Mouse (Mus musculus) embryonic facial prominence, embryonic 11.5 days (tissue): ENCODE measurements around the gene Smim8. TPM values are rescaled to one million over a fixed set of nuclear protein-coding genes. Genes with fewer than 3 reads are reported as not detected.
"Not testable (repeated sequence)": the region's sequence is repeated elsewhere in the genome, so short reads cannot be mapped to it uniquely, and the experiment has no call there.

ENCODE experiments used
- ATAC-seq: fragments of 200-750 bp; cut with Nextera tagmentation; replicated peaks from 2 replicates; pipeline ENCODE4 v1.8.0; 2017; ENCODE audit warnings: low read depth; ENCODE audit not compliant: insufficient number of reproducible peaks, low FRiP score, low TSS enrichment
- DNase-seq: peaks from one replicate; pipeline ENCODE4 v3.0.0-alpha.2; 2015; ENCODE audit warnings: low spot score
- H3K27ac ChIP-seq: fragments of 300-500 bp; sonication (generic); replicated peaks from 2 replicates; pipeline ENCODE4 v1.5.1; 2014; ENCODE audit warnings: mild to moderate bottlenecking, low read depth, low read length, control low read depth
- H3K27me3 ChIP-seq: fragments of 300-500 bp; sonication (generic); 2 replicates; pipeline ENCODE4 v1.6.1; 2014; ENCODE audit warnings: mild to moderate bottlenecking, low read length, moderate library complexity, mixed read lengths; ENCODE audit not compliant: control insufficient read depth, insufficient read depth
- H3K36me3 ChIP-seq: fragments of 300-500 bp; sonication (generic); replicated peaks from 2 replicates; pipeline ENCODE4 v1.6.1; 2014; ENCODE audit warnings: low read depth, mild to moderate bottlenecking, low read length, moderate library complexity, mixed read lengths; ENCODE audit not compliant: control insufficient read depth, insufficient read depth
- H3K4me1 ChIP-seq: fragments of 300-500 bp; sonication (generic); 2 replicates; pipeline ENCODE4 v1.6.1; 2014; ENCODE audit warnings: low read length, mixed read lengths; ENCODE audit not compliant: control insufficient read depth, insufficient read depth
- H3K4me2 ChIP-seq: fragments of 300-500 bp; sonication (generic); 2 replicates; pipeline ENCODE4 v1.6.1; 2014; ENCODE audit warnings: low read depth, mild to moderate bottlenecking, control low read depth, low read length, moderate library complexity
- H3K4me3 ChIP-seq: fragments of 300-500 bp; sonication (generic); 2 replicates; pipeline ENCODE4 v1.5.1; 2014; ENCODE audit warnings: low read depth, low read length, control low read depth
- H3K9ac ChIP-seq: fragments of 300-500 bp; sonication (generic); replicated peaks from 2 replicates; pipeline ENCODE4 v1.6.1; 2014; ENCODE audit warnings: mild to moderate bottlenecking, control low read depth, low read length
- H3K9me3 ChIP-seq: fragments of 300-500 bp; sonication (generic); replicated peaks from 2 replicates; pipeline ENCODE4 v1.6.1; 2016; ENCODE audit warnings: mild to moderate bottlenecking, low read length, inconsistent platforms, mixed read lengths; ENCODE audit not compliant: control insufficient read depth
- WGBS: fragments of 180-500 bp; shearing (Covaris S2); extraction: QIAGEN DNeasy Blood & Tissue Kit; methylation state at CpG from one replicate; pipeline ENCODE4 v1.1.7; 2014; 5-methylcytosine and 5-hydroxymethylcytosine counted together
- polyA plus RNA-seq: library from polyadenylated mRNA; unstranded; fragments of >200 nt; fragmentation: Nextera tagmentation; extraction: Ambion mirVana; gene quantifications from 2 replicates; pipeline ENCODE4 v1.2.1, GENCODE M21; 2014

Gene Smim8
- polyA plus RNA-seq, 1 experiment from 2014 or later, result 54.7 TPM

DNA sequence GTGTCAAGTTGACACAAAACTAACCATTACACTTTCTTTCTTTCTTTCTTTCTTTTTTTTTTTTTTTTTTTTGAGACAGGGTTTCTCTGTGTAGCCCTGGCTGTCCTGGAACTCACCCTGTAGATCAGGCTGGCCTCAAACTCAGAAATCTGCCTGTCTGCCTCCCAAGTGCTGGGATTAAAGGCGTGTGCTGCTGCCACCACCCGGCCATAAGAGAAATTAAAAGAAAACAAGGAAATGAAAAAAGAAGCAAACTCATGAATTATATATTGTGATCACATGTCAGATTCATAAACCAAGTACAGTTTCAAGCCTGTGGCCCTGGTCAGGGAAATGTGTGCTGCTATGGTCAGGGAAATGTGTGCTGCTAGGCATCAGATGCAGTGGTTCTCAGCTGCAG lies 44.8 kb downstream of the Smim8 start:
- H3K27me3 ChIP-seq, H3K36me3 ChIP-seq, DNase-seq, H3K9ac ChIP-seq, H3K4me1 ChIP-seq, H3K4me3 ChIP-seq, ATAC-seq, H3K9me3 ChIP-seq, H3K4me2 ChIP-seq, H3K27ac ChIP-seq: not testable (repeated sequence)
- 37% methylated on average over 2 of the region's 2 CpGs for WGBS

GRCm38 (mm10) chr4:34729851-34730341 lies 48.3 kb downstream of the Smim8 start, which contains the start of gene Cfap206:
Cfap206 (minus strand) TSS chr4:34730206.
- Histone ChIP-seq H3K9ac (peak within 1 kb of the TSS; percentile 33; the same call in 1 of the 2 replicates), H3K4me2 (peak within 1 kb of the TSS; percentile 86), H3K4me1 (no peaks in the 10 kb centered on the region), H3K27ac (no peak within 1 kb of the TSS), H3K4me3 (peak within 1 kb of the TSS; percentile 45), H3K9me3 (no peaks in the 10 kb centered on the region), H3K36me3 (no peaks in the 10 kb centered on the region), H3K27me3 (no peaks in the 10 kb centered on the region; the same call in 1 of the 2 replicates)
- DNase-seq (peak; percentile 88), ATAC-seq (peak; percentile 91)
- WGBS, result under 1% methylated on average over 38 of the region's 38 CpGs

DNA sequence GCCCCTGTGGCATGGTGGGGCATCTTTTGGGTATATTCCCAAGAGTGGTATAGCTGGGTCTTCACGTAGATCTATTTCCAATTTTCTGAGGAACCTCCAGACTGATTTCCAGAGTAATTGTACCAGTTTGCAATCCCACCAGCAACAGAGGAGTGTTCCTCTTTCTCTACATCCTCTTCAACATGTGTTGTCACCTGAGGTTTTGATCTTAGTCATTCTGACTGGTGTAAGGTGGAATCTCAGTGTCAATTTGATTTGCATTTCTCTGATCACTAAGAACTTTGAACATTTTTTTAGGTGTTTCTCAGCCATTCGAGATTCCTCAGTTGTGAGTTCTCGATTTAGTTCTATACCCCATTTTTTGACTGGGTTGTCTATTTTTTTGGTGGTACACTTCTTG lies 52.5 kb downstream of the Smim8 start:
- not testable (repeated sequence) for H3K4me3 ChIP-seq, H3K9ac ChIP-seq, DNase-seq, H3K4me2 ChIP-seq, H3K27me3 ChIP-seq, H3K4me1 ChIP-seq, H3K36me3 ChIP-seq, H3K9me3 ChIP-seq, H3K27ac ChIP-seq, ATAC-seq
- 94% methylated on average over 3 of the region's 3 CpGs for WGBS

DNA sequence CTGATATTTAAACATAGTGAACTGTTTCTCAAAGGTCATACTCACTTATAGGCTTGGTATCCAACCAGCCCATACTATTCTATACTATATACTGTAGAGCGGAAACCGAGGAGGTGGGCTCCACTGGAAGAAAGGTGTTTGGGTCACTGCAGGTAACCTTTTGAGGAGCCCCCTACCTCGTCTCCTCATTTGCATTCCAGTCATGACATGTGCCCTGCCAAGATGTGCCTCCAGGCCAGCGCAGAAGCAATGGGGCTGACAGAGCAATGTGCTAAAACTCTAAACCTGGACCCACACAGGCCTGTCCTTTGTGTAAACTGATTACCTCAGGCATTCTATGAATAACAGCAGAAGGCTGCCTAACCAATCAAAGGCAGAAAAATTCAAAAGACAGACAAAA lies 53.9 kb downstream of the Smim8 start:
- Histone ChIP-seq H3K36me3 (no peaks in the 10 kb centered on the region), H3K4me1 (no peaks in the 10 kb centered on the region), H3K9ac (no peak overlapping the region), H3K27me3 (no peaks in the 10 kb centered on the region), H3K9me3 (no peaks in the 10 kb centered on the region), H3K4me2 (no peak overlapping the region), H3K27ac (no peak overlapping the region), H3K4me3 (no peak overlapping the region)
- no peak for DNase-seq
- WGBS, result 60% methylated on average over 4 of the region's 4 CpGs
- ATAC-seq, result no peak

DNA sequence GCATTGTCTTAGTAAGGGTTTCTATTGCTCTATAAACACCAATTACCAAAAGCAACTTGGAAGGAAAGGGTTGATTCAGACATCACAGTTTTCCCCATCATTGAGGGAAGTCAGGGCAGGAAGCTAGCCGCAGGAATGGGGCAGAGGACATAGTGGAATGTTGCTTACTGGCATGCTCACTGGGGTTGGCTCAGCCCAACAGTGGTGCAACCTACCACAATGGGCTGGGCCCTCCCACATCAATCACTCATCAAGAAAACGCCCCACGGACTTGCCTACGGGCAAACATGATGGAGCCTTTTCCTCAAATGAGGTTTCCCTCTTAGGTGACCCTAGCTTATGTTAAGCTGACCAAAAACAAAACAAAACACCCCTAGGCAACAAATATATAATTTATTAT lies 55.0 kb downstream of the Smim8 start:
- WGBS, result 76% methylated on average over 4 of the region's 4 CpGs
- Histone ChIP-seq H3K36me3 (no peaks in the 10 kb centered on the region), H3K9ac (no peak overlapping the region), H3K4me1 (no peaks in the 10 kb centered on the region), H3K9me3 (no peaks in the 10 kb centered on the region), H3K4me3 (no peak overlapping the region), H3K4me2 (no peak overlapping the region), H3K27ac (no peak overlapping the region), H3K27me3 (no peaks in the 10 kb centered on the region)
- DNase-seq, result no peak
- ATAC-seq, result no peak

DNA sequence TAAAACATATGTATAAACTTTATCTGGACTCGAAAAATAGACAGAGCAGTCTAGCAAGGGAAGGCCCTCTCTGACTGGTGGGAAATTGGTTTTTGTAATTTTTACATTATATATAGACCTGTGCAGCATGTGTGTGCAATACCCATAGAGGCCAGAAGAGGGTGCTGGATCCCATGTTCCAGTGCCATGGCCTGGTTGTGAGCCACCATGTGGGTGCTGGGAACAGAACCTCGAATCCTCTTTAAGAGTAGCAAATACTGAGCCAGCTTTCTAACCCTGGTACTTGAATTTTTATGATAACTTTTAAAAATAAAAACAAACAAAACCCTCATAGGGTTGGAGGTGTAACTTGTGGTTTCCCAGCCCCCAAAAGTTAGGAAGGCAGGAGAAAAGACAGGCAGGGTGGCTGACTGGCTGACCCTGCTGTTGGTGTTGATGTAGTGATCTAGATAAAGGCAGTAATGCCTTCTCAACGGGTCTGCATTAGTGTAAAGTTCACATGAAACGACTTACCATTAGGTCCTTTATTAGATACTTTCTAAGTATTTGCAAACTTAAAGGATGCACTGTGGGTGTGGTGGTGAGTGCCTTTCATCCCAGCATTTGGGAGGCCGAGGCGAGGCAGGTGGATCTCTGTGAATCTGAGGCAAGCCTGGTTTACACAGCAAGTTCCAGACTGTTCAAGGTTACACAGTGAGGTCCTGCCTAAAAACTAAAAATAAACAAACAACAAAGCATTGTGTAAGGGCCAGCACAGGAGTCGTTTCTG lies 57.9 kb downstream of the Smim8 start:
- no peaks in the 10 kb centered on the region for H3K9me3 ChIP-seq
- no peak overlapping the region for H3K4me2 ChIP-seq
- H3K4me1 ChIP-seq, result no peaks in the 10 kb centered on the region
- no peak for DNase-seq
- H3K4me3 ChIP-seq, result no peak overlapping the region
- H3K27me3 ChIP-seq, result no peaks in the 10 kb centered on the region
- 87% methylated on average over 7 of the region's 7 CpGs for WGBS
- no peak overlapping the region for H3K9ac ChIP-seq
- ATAC-seq, result no peak
- H3K36me3 ChIP-seq, result no peaks in the 10 kb centered on the region
- H3K27ac ChIP-seq, result no peak overlapping the region

DNA sequence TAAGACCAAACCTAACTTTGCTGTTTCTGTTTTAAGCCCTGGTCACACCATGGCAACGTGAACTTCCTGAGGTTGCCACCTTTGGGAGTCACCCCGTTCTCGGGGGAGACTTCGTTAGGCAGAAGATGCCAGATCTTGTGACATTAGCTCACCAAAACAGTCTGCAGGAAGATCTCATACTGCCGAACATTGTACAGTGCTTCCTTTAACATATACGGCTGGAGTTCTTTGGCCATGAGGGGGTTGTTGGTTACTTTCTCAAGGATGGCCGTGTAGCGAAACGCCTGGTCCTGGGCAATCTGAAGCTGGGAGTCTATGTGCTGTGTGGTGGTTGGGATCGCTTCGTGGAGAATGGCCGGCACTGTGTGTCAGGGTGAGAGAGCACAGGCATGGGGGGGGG lies 58.8 kb downstream of the Smim8 start:
- no peaks in the 10 kb centered on the region for H3K9me3 ChIP-seq
- H3K4me1 ChIP-seq, result no peaks in the 10 kb centered on the region
- no peak overlapping the region for H3K27ac ChIP-seq
- H3K27me3 ChIP-seq, result no peaks in the 10 kb centered on the region
- ATAC-seq (no peak), DNase-seq (no peak)
- WGBS, result 96% methylated on average over 12 of the region's 12 CpGs
- H3K9ac ChIP-seq, result no peak overlapping the region
- no peak overlapping the region for H3K4me3 ChIP-seq
- H3K36me3 ChIP-seq, result no peaks in the 10 kb centered on the region
- H3K4me2 ChIP-seq, result no peak overlapping the region
